Mouse (Mus musculus) midbrain, embryonic 11.5 days (tissue): ENCODE results near the gene Exoc3. TPM values are rescaled to one million over a fixed set of nuclear protein-coding genes. Genes with fewer than 3 reads are reported as not detected.

Experiments
- ATAC-seq: fragments of 200-750 bp; cut with Nextera tagmentation; 2 replicates; pipeline ENCODE4 v1.8.0; 2017; ENCODE audit warnings: moderate TSS enrichment, moderate library complexity; ENCODE audit not compliant: low FRiP score
- DNase-seq: peaks from one replicate; pipeline ENCODE4 v3.0.0; 2015; ENCODE audit warnings: low spot score; ENCODE audit errors: missing footprints
- H3K27ac ChIP-seq: fragments of 300-500 bp; sonication (generic); 2 replicates; pipeline ENCODE4 v1.5.1; 2014; ENCODE audit warnings: low read depth, low read length
- H3K27me3 ChIP-seq: fragments of 300-500 bp; sonication (generic); 2 replicates; pipeline ENCODE4 v1.6.1; 2014; ENCODE audit warnings: mild to moderate bottlenecking, low read length, moderate library complexity, mixed read lengths; ENCODE audit not compliant: control insufficient read depth, insufficient read depth
- H3K36me3 ChIP-seq: fragments of 300-500 bp; sonication (generic); 2 replicates; pipeline ENCODE4 v1.6.1; 2014; ENCODE audit warnings: mild to moderate bottlenecking, low read length, moderate library complexity, mixed read lengths; ENCODE audit not compliant: control insufficient read depth, insufficient read depth
- H3K4me1 ChIP-seq: fragments of 300-500 bp; sonication (generic); 2 replicates; pipeline ENCODE4 v1.6.1; 2014; ENCODE audit warnings: low read length; ENCODE audit not compliant: control insufficient read depth, insufficient read depth
- H3K4me2 ChIP-seq: fragments of 300-500 bp; sonication (generic); 2 replicates; pipeline ENCODE4 v1.6.1; 2014; ENCODE audit warnings: mild to moderate bottlenecking, moderate library complexity
- H3K4me3 ChIP-seq: fragments of 300-500 bp; sonication (generic); 2 replicates; pipeline ENCODE4 v1.5.1; 2014; ENCODE audit warnings: low read depth, low read length
- H3K9ac ChIP-seq: fragments of 300-500 bp; sonication (generic); 2 replicates; pipeline ENCODE4 v1.6.1; 2014; ENCODE audit warnings: low read length
- H3K9me3 ChIP-seq: fragments of 300-500 bp; sonication (generic); 2 replicates; pipeline ENCODE4 v1.6.1; 2016; ENCODE audit warnings: low read length; ENCODE audit not compliant: control insufficient read depth
- WGBS: fragments of 180-500 bp; shearing (Covaris S2); extraction: QIAGEN DNeasy Blood & Tissue Kit; methylation state at CpG from one replicate; pipeline ENCODE4 v1.1.7; 2014; 5-methylcytosine and 5-hydroxymethylcytosine counted together
- polyA plus RNA-seq: library from polyadenylated mRNA; unstranded; fragments of >200 nt; fragmentation: Nextera tagmentation; extraction: Ambion mirVana; gene quantifications from 2 replicates; pipeline ENCODE4 v1.2.1, GENCODE M21; 2014

Exoc3 gene
- polyA plus RNA-seq, 1 experiment from 2014 or later: 71.2 TPM

DNA sequence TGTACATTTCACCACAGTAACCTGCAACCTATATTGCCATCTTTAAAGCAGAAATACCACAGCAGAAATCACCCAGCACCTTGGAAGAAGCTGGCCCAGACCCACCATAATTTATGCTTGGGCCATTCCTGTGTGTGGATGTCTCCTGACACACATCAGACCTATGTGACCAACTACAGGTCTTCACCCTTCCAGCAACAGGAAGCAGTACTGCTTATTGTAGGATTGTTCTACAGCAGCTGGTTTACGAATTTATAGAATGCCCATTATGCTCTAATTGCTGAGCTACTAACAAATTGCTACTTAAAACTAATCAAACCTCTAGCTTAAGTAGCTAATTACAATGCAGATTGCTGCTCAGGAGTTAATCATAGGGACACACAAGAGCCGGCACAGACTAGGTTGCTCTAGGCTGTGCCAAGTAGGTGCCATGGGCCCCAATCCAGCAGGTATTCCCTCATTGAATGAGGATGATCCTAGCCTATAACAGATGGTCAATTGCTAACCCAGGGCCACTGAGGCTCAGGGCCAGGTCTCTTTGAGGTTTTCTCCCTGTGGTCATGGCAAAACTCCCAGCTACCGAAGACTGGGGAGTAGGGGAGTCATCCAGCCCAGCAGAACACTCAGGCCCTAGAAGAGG lies 62.4 kb downstream of the Exoc3 start:
- 88% methylated on average over 3 of the region's 3 CpGs for whole genome bisulfite sequencing
- DNase-seq (no peak), ATAC-seq (no peak)

DNA sequence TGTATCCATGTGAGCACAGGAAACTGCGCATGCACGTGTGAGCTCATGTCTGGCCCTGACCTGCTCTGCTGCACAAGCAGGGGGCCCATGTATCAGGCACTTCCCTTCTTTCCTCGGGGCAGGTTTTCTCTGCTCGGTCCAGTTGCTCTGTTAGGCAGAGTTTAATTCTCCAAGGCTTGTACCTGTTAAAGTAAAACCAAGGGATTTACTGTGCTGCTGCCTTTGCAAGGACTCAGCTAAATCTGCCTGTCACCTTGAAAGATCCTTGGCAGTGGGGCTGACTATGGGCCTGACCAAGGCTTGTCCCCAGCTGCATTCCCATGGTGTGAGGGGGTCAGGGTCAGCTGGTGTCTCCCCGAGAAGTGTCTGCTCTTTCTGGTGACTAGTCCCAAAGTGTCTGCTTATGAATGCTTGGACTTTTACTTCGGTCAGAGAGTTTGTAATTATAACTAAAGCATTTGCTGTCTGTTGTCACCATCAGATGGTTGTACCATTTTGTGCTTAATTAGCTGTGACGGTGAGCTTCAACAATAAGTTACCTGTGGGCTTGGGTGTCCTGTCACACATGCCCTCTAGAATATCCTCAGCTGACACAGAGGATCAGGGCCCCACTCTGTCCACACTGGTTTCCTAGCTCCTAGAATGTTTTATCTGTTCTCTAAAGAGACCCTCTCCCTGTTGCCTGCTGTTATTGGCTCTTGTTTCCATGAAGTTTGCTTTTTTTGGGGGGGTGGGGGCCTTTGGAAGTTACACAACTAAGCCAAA lies 64.2 kb downstream of the Exoc3 start:
- Histone ChIP-seq H3K9me3 (no peaks in the 10 kb centered on the region), H3K36me3 (no peaks in the 10 kb centered on the region), H3K4me1 (no peaks in the 10 kb centered on the region), H3K27me3 (no peaks in the 10 kb centered on the region), H3K4me2 (no peak overlapping the region), H3K4me3 (no peak overlapping the region), H3K9ac (no peak overlapping the region), H3K27ac (no peak overlapping the region)
- DNase-seq (no peak), ATAC-seq (no peak)
- 78% methylated on average over 7 of the region's 7 CpGs for WGBS

More for the DNA sequence above, 62.4 kb downstream of the Exoc3 start:
- Histone ChIP-seq H3K27ac (no peak overlapping the region), H3K4me2 (no peak overlapping the region), H3K4me1 (no peaks in the 10 kb centered on the region), H3K27me3 (no peaks in the 10 kb centered on the region), H3K4me3 (no peak overlapping the region), H3K36me3 (no peaks in the 10 kb centered on the region), H3K9me3 (no peaks in the 10 kb centered on the region), H3K9ac (no peak overlapping the region)

DNA sequence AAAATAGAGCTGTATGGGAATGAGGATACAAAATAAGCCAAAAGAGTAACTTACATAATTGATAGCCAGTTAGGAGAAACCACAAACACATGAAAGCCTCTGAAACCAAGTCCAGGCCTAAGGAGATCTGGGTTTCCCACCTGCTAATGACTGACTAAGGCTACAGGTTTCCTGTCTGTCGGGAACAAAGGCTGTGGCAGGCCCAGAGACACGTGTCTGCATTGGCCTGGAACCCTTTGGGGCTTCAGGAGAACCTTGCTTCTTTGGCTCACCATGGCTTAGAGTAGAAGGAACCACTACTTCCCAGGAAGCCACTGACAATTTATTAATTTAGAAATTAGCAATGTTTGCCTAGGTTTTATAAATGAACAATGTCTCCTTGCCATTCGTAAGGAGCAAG lies 65.2 kb downstream of the Exoc3 start:
- Histone ChIP-seq H3K4me1 (no peaks in the 10 kb centered on the region), H3K4me2 (no peak overlapping the region), H3K4me3 (no peak overlapping the region), H3K9ac (no peak overlapping the region), H3K36me3 (no peaks in the 10 kb centered on the region), H3K27ac (no peak overlapping the region), H3K27me3 (no peaks in the 10 kb centered on the region), H3K9me3 (no peaks in the 10 kb centered on the region)
- no peak for DNase-seq
- WGBS: 79% methylated on average over 3 of the region's 3 CpGs
- no peak for ATAC-seq

DNA sequence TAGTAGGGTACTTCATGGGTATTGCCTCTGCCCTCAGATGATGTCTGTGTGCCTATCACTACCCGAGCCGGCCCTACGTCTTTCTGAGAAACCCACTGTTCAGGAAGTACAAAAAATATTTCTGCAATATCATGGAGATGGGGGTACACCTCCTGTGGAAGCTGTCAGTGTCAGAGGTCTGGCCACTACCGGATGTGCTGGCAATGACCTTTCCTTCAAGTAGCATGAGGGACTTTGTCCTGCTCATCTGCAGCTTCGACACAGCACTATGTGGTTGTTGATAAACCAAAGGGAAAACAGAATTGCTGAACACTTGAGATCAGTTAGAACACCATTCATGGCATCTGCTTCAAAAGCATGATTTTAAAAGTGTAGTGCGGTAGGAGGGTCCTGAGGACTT lies 67.7 kb downstream of the Exoc3 start:
- ATAC-seq: no peak

DNA sequence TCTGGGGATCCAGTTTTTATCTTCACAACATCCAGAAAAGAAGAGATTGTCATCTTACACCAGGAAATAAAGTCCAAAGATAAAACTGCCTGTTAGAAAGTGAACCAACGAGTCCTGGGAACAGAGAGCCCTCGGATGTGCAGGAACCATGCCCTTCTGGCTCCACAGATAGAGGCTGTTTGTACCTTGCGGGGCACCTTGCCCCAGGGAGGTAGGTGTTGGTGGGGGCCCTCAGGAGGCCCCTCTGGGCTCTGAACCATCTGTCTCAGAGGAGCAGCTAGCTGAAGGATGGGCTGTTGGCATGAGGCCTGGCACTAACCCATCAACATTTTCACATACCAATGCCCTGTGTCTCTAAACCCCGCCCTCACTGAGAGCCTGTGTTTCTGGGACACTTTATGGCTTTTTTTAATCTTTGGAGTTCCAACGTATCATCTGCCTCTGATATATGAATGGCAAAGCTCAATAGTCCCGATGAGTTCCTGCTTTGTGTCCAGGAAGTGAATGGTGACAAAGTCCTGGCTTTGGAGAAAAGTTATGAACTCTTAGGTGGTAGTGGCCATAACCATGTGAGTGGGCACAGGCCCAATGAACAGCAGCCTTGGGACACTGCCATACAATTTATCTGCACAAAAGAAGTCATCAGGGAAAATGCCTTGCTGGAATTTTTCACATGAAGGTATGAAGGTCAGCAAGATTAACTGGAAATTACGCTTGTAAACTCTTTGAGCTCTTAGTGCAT lies 69.5 kb downstream of the Exoc3 start:
- H3K4me2 ChIP-seq: no peak overlapping the region
- H3K27ac ChIP-seq: no peak overlapping the region
- no peak overlapping the region for H3K4me3 ChIP-seq
- DNase-seq (no peak), ATAC-seq (no peak)
- whole genome bisulfite sequencing: 88% methylated on average over 7 of the region's 7 CpGs
- H3K4me1 ChIP-seq: no peaks in the 10 kb centered on the region
- H3K27me3 ChIP-seq: no peaks in the 10 kb centered on the region
- no peaks in the 10 kb centered on the region for H3K9me3 ChIP-seq
- no peaks in the 10 kb centered on the region for H3K36me3 ChIP-seq
- no peak overlapping the region for H3K9ac ChIP-seq

More for the DNA sequence above, 67.7 kb downstream of the Exoc3 start:
- no peaks in the 10 kb centered on the region for H3K36me3 ChIP-seq
- no peaks in the 10 kb centered on the region for H3K9me3 ChIP-seq
- H3K9ac ChIP-seq: no peak overlapping the region
- H3K27ac ChIP-seq: no peak overlapping the region
- 90% methylated on average over 6 of the region's 6 CpGs for WGBS
- no peak overlapping the region for H3K4me3 ChIP-seq
- H3K4me1 ChIP-seq: no peaks in the 10 kb centered on the region
- no peak for DNase-seq
- H3K27me3 ChIP-seq: no peaks in the 10 kb centered on the region
- no peak overlapping the region for H3K4me2 ChIP-seq

DNA sequence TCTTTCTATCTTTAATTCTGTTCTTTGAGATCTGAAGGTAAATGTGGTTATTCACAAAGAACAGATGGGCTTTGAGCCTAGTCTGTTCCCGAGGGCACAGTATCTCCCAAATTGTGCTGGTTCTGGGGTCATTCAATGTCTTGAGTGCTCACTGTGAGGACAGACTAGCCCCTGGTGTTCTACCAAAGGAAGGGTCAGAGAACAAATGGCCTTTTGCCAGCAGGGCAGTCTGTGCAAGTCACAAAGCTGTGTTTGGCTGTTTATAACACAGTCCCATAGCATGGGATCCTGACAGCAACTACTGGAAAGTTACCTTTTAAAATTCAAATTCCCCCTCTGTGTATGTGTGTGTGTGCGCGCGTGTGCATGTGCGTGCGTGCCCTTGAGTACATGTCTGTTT lies 78.6 kb downstream of the Exoc3 start:
- H3K27ac ChIP-seq: no peak overlapping the region
- H3K4me1 ChIP-seq: no peaks in the 10 kb centered on the region
- H3K36me3 ChIP-seq: no peaks in the 10 kb centered on the region
- H3K4me3 ChIP-seq: no peak overlapping the region
- no peak overlapping the region for H3K9ac ChIP-seq
- ATAC-seq (no peak), DNase-seq (no peak)
- no peaks in the 10 kb centered on the region for H3K27me3 ChIP-seq
- no peak overlapping the region for H3K4me2 ChIP-seq
- WGBS: 89% methylated on average over 6 of the region's 6 CpGs
- no peaks in the 10 kb centered on the region for H3K9me3 ChIP-seq

DNA sequence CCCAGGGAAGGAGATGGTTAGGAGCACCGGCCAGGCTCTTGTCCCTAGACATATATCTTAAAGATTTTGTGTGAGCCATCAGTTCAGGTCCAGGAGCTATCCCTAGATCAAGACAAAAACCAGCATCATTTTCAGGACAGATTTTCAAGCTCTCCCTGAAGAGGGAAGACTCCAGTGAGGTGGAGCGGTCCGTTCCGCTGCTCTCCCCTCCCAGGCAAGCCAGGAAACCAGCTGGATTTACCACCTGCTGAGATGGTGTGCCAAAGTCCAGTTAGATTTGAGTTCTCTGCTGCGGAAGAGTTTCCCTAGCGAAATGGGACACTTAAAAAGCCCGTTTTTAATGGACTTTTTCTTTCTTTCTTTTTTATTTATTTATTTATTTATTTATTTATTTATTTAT lies 81.0 kb downstream of the Exoc3 start:
- ATAC-seq: no peak
- Histone ChIP-seq H3K9ac (no peak overlapping the region), H3K27me3 (peaks cover 5% of the 10 kb centered on the region), H3K4me2 (no peak overlapping the region), H3K4me1 (no peaks in the 10 kb centered on the region), H3K27ac (no peak overlapping the region), H3K36me3 (no peaks in the 10 kb centered on the region), H3K9me3 (no peaks in the 10 kb centered on the region), H3K4me3 (no peak overlapping the region)
- DNase-seq: no peak
- 76% methylated on average over 7 of the region's 7 CpGs for WGBS

DNA sequence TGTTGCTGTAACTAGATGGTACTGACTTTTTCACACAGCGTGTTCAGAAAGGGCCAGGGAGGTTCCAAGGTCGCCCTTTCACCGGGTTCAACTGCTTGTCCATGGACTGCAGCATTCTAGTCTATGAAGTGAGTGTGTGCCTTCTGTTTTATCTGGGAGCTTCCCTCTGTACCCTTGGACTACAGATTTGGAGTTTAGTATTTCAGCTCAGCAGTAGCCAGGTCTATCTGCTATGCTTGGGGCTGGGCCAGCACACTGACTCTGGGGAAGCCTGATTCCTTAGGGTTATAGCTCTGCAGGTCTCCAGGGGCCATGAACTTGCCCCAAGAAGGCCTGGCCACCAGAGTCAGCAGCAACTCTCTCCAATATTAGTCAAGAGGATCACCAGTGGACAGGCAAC lies 85.9 kb downstream of the Exoc3 start:
- H3K4me2 ChIP-seq: no peak overlapping the region
- H3K4me1 ChIP-seq: peaks cover 5% of the 10 kb centered on the region
- no peak overlapping the region for H3K27ac ChIP-seq
- ATAC-seq (no peak), DNase-seq (no peak)
- no peaks in the 10 kb centered on the region for H3K9me3 ChIP-seq
- H3K9ac ChIP-seq: no peak overlapping the region
- peaks cover 25% of the 10 kb centered on the region for H3K27me3 ChIP-seq
- H3K36me3 ChIP-seq: no peaks in the 10 kb centered on the region
- WGBS: 70% methylated on average over 3 of the region's 3 CpGs
- no peak overlapping the region for H3K4me3 ChIP-seq

DNA sequence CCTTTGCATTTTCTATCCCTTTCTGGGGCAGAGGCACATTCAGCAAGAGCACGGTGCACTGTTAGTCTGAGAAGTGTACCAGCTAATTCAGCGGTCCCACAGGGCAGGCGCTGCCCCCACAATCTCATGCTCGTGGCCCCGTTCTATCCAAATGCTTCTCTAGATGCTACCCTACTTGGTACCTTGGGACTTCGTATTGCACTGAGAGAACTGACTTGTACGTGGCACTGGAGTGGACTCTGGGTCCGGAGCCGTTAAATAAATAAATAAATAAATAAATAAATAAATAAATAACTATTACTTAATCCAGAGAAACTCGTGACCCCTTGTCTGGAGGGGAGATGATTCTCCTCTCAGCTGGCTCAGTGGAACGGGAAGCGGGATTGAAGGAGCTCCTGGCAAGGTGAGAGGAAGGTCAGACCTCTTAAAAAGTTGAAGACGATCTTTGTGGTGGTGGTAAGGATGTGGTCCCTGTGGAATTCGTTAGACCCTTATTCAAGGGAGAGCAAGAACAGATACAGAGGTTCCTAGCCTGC lies 86.7 kb downstream of the Exoc3 start:
- no peak overlapping the region for H3K9ac ChIP-seq
- ATAC-seq (no peak), DNase-seq (no peak)
- peaks cover 5% of the 10 kb centered on the region for H3K4me1 ChIP-seq
- no peak overlapping the region for H3K27ac ChIP-seq
- H3K4me2 ChIP-seq: no peak overlapping the region
- H3K36me3 ChIP-seq: no peaks in the 10 kb centered on the region
- no peak overlapping the region for H3K4me3 ChIP-seq
- peaks cover 25% of the 10 kb centered on the region for H3K27me3 ChIP-seq
- 31% methylated on average over 14 of the region's 14 CpGs for WGBS
- H3K9me3 ChIP-seq: no peaks in the 10 kb centered on the region
